Mouse (Mus musculus): ENCODE results near the gene Gm28308. TPM values are rescaled to one million over a fixed set of nuclear protein-coding genes. Genes with fewer than 3 reads are reported as not detected.

The Gm28308 gene
- 2.0 and 2.7 TPM in 2 replicates for polyA plus RNA-seq (2012; rRNA removed)

DNA sequence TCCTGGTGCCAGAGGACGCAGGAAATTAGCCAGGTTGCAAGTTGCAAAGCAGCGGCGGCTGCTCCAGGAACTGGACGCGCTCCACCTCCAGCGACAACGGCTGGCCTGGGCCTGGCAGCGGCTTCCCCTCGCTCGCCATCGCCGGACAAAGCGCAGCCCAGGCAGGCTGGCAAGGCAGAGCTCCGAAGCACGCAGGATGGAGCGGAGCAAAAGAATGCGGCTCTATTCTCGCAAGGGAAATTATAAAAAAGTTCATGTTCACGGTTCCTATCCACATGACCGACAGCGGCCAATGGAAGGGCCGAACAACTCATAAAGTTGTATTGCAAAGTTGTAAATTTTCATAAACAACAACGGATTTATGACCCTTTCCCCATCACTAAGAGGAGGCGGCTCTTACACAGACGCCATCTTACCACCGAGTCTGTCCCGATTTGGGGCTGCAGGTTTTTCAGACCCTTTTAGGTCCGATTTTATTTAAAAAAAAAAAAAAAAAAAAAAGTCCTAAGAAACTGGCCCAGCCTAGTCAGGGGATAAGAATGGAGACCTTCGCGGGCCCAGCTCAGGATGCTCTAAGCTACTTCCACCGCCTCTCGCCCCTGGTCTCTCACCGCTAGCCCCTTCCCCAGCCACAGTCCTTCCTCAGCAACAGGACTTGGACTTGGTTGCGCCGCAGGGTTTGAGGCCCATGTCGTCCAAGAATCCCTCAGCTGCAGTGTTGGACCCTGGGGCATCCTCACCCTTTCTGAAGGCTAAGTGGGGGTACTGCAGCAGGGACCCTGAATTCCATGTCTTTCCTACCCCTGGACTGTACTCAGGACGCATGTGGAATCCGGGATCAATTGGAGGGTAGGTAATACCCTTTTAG lies at the start of gene Gm28308, which contains the start of gene Hoxa3:
Gene Gm28308 (minus strand): TSS at position 221 of the 868 bp plus-strand sequence.
Gene Hoxa3 (minus strand): TSS at position 218 of the 868 bp plus-strand sequence.
- DNase-seq (ENCODE audit: low read depth) = no peak

DNA sequence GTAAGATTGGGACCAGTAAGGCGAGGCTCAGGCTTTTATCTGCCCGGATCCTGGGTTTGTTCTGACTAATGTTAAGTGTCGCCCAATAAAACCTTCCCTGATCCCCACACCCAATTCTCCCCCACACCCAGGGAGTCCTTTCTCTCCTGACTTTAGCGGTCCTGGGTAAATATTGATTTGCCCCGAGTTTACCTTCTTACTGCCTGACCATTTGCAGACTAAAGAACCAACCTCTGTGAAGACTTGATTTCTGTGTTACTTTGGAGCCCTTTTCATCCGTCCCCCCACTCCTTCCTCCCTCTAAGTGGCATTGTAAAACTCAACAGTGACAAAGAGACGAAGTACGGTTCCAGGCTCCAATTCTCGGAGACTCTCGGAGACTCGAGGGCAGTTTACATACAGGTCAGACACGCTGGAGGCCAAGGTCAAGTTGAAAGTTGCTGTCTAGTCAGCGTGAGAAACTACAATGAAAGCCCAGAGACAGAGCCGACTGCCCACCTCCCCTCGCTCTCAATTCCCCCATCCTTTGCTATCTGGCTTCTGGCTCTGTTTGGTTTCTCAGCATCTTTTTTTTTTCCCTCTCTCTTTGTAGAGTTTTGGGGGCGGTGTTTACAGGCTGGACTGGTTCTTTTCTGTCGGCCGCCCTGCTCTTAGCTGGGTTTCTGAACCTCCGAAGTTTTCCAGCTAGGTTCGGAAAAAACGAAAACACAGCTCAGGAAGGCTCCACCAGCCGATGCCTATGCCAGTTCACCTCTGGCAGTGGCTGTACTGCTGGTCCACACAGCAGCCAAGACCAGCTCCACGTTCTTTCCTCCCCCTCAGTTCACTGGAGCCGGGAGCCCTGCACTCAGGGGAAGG lies 49.6 kb upstream of the Gm28308 start:
- no peak for DNase-seq (ENCODE audit: low read depth)

DNA sequence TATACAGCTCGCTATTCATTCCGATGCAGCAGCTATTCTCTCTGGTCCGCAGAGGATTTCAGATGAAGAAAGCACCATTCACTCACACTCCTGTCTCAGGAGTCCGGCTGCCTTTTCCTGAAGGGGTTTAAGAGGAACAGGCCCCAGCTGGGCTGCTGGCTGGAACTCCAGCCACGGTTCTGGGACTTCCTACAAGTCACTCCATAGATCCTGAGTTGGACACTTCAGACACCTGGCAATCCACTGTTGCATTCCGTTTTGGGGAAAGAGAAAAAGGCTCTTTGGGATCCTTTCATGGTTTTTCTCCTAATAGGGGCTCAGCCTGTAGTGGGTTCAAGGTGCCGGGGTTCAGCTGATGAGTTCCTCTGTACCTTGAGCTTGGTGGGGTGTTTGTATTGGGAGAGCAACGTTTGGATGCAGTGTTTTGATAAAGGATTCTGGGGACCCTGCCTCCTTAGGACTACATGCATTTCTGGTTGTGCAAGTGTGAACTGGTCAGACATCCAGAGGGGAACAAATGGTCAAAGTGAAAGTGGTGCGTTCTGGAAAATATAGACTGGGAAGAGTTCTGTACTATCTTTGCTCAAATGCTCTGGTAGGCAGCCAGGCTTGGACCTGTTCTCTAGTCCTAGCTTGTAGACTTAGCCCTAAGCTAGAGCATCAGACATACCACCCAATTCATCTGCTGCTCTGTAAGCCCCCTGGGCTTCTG lies 48.8 kb upstream of the Gm28308 start:
- DNase-seq (ENCODE audit: low read depth) = no peak

DNA sequence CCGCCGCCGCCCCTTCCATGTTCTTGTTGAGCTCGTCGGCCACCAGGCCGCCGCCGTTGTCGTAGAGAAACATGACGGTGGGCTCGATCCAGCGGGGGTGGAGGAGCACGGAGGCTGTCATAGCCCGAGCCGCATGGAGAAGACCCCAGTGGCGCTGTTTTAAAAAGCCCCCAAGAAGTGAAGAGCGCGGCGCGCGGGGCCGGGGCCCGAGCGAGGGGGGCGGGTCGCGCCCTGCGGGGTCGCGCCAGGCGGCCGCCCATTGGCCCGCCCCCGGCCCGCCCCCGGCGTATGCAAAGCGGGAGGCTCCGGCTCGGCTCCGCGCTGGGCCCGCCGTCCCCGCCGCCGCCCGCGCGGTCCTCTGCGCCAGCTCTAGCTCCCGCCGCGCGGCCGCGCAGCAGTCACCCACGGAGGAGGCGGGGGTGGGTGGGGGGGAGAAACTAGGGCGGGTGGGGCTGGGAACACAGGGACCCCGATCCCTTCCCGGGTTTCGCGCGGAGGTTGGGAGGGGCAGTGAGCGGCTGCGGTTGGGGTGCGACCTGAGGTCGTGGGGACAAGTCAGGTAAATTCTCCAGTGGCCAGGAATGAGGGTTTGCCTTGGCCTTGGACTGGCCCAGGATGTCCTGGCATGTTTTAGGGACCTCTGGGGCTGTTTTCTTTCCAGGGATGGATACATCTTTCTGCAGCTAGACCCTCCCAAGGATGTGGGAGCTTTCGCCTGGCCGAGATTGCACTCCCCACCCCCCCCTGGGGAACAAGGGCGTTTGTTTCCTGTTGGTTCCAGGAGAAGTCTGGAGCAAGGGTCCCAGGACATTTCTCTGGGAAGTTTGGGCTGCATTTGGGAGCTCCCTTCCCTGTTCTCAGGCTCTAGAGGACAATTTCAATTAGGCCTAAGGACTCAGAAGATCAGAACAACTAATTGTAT lies 47.8 kb upstream of the Gm28308 start, which contains the start of gene Hoxa13:
Gene Hoxa13 (minus strand): TSS at position 227 of the 922 bp plus-strand sequence.
- DNase-seq (ENCODE audit: low read depth) = no peak

DNA sequence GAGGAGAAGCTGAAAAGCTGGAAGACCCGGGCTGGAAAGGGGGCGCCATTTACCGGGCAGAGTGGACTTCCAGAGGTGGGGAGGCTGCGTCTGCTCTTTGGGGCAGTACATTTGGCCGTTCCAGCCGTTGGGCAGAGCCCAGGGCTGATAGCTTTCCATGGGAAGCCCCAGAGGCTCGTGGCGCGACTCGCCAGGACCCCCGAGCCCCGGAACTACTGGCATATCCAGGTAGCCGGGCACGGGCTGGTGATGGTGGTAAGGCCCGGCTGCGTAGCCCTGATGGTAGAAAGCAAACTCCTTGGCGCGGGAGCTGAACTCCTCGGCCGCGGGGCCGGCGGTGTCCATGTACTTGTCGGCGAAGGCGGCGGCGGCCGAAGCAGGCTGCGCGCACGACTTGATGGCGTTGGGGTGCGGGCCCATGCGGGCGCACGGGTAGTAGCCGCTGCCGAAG lies 46.7 kb upstream of the Gm28308 start:
- DNase-seq (ENCODE audit: low read depth) = no peak

DNA sequence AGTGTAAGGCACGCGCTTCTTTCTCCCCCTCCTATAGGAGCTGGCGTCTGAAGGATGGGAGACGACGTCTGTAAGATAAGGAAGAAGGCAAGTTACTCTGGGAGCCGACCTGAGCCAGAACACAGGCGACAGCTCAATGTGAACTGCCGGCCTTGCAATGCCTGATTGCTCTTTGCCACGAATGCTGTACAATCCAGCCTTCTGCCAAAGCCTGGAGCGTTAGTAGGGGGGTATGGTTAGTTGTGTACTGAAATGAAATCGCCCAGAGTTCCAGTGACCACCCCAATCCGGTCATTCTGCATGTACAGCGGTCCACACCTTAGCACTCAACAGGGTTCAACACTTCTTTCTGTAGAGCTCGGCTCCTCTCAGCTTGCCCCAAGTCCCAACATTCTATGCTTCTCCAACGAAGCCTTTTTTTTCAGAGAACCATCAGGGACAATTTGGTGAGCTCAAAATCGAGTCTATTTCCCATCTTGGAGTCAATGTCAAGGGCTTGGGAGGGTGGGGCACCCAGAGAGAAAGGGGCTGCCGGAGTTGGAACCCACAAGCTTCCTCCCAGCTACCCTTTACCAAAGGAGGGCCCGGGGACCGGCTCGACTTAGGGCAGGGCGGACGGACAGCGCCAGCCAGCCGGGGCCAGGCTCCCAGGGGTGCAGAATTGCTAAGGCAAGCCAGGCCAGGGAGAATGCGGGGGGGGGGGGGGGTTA lies 46.1 kb upstream of the Gm28308 start:
- DNase-seq (ENCODE audit: low read depth) = no peak

DNA sequence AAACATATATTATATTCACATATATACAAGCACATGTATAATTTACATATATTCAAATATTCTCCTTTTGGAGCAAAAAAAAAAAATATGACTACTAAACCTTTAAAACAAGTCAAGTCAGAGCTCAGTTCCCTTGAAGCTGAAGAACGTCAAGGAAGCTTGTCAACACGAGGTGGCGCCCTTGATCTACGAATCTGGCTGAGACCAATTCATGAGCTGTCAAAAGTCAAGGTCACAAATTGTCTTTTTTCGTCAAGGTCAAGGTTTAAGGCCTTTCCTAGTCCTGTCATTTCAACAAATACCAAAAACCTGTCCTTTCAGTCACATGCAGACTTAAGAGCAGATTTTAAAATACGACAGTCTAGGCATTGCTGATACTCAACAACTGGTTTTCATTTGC lies 43.8 kb upstream of the Gm28308 start:
- DNase-seq (ENCODE audit: low read depth) = no peak

DNA sequence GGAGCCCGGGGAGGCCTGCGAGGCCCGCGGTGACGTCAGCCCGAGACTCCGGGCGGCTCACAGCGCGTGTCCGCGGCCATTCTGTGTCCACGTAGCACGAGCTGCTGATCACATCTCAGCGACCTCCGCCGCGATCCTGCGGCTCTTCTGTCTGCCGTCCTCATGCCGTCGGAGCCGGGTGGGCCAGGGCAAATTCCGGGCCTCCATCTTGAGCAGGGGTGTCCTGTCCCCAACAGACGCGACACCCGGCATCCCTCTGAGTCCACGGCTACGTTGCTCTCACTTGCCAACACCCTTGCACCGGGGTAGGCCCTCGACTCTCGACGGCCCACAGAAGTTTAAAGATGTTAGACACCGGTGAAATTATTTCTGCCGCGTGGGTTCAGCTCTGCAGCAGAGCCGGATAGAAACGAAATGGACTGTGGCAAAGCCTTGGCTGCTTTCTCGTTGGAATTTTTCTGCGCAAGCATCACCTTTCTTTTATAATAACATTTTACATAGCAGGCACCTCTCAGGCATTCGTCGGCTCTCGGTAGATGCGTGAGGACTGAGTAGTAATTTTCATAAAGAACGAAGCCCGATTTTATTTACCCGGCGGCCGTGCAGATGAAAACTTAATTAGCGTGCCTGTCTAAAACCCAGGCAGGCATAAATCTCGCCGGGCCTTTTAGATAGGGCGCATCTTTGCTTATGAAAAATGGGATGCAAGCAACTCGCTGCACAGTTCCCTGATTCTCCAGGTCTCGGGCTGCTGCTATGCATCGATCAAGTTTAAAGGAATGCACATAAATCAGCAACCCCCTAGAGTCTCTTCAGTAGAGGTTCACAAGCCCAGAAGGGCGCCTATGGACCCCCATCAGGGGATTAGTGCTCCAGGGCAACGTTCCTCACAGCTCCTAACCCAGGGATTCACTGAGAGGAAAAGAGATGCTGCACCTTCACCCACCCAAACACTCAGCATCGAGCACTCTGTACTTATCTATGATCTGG lies 40.7 kb upstream of the Gm28308 start:
- no peak for DNase-seq (ENCODE audit: low read depth)

DNA sequence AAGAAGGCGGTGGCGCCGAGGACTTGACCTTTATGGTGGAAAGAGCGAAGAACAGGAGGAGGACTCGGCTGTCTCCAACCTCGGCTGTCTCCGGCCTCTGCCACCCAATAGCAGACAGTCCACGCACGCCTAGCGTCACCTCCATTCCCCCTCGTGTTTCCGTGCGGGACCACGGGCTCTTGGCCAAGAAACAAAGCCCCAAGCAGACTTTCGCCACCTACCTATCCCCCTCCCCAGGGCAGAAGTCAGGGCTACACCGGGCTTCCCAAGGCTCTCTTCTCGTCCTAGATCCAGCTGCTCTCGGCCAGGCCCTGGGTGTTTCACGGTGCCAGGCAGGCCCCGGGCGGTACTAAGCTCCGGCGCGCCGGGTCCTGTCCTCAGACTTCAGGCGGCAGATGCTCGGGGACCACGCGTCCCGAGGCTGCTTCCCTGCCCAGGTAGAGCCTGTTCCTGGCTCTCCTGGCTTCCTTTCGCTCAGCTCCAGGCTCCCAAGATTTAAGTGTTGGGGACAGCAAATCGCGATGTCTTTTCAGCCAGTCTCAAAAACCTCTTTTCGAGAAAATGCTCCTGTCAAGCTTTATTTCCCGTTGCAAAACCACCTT lies 39.7 kb upstream of the Gm28308 start:
- DNase-seq (ENCODE audit: low read depth) = no peak

DNA sequence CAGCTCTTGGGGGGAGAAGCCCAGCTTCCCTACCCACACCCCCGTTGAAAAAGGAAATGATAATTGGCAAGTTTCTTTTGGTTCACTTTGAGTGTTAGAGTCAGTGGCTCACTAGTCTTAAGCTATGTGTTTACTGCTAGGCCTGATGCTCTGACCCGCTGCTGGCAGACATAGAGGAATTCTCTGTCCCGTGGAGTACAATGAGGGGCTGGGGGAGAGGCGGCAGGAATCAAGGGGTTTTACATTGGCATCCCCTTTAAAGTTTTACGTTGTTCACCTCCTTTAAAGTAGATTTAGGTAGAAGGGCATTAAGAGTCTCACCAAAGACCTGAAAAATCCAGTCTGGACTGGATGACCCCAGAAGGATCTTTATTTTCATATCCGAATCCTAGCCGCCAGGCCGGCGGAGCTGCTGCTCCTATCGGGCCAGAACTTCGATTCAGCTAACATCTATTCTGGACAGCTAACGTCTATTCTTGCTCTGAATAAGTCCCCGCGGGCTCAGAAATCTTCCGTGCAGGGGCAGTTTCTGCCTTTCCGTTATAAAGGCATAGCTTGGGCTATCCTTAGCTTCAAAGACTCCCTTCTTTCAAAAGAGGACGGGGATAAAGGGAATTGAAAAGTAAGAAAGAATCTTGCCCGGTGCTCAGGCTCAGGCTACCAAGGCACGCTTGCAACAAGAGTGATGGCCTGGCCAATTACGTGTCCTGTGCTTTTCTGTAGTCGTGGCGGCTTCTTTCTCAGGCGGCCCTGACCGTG lies 39.1 kb upstream of the Gm28308 start:
- no peak for DNase-seq (ENCODE audit: low read depth)

DNA sequence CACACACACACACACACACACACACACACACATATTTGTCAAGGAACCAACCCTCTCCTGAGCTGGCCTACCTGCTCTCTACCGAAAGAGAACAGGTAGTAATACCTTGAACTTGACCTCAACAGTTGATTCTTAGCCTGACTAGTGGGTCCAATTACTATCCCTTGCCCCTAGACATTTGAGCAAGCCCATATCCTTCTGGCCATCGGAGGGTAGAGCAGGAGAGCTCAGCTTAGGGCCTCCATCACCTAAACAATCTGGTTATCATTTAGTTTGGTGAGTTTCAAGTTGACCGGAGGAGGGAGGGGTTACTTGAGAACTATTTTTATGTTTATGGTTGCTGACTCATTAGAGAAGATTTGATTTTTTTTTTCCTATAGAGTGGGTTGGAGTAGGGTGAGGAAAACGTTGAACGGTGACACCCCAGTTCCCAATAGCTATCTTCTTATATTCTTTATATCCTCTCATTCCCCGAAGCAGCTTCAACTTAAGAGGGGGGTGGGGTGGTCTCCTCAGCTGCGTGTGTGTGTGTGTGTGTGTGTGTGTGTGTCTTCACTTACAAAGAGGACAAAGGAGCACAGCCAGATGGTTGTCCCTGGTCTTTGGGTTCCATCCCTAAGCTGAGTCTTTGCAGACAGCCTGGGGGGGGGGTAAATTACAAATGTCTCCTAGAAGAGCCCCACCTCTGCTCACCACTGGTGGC lies 38.2 kb upstream of the Gm28308 start:
- DNase-seq (ENCODE audit: low read depth) = no peak

DNA sequence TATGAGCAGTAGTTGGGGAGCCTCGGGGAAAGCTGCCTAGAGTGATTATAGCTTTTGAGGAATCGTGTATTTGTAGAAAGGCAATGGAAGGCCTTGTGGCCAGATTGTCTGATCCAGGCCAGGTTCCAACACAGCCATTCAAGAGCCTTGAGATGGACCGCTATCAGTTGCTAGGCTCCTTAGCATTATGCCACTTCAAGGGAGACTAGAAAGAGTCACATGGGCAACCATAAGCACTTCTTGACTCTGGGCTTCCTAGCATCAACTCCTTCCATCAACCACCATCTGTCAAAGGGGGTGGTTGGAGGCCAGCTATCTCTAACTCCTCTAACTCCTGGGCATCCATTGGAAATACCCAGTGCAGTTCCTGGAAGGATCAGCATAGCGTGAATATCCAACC lies 36.7 kb upstream of the Gm28308 start:
- no peak for DNase-seq (ENCODE audit: low read depth)

DNA sequence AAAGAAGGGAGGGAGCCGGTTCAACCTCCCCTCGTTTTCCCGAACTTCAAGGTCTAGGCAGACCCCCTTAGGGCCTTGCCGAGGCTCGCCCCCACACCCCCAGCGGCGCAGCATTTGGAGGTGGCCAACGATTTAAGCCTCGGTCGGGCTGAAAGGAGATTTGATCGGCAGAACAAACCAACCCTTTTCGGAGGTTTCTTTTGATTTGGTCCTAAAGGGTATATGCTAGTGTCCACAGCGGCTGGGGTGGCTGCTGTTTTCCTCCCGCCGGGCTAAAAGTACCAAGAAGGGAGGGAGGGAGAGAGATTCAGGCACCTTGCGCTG lies 36.2 kb upstream of the Gm28308 start:
- no peak for DNase-seq (ENCODE audit: low read depth)

DNA sequence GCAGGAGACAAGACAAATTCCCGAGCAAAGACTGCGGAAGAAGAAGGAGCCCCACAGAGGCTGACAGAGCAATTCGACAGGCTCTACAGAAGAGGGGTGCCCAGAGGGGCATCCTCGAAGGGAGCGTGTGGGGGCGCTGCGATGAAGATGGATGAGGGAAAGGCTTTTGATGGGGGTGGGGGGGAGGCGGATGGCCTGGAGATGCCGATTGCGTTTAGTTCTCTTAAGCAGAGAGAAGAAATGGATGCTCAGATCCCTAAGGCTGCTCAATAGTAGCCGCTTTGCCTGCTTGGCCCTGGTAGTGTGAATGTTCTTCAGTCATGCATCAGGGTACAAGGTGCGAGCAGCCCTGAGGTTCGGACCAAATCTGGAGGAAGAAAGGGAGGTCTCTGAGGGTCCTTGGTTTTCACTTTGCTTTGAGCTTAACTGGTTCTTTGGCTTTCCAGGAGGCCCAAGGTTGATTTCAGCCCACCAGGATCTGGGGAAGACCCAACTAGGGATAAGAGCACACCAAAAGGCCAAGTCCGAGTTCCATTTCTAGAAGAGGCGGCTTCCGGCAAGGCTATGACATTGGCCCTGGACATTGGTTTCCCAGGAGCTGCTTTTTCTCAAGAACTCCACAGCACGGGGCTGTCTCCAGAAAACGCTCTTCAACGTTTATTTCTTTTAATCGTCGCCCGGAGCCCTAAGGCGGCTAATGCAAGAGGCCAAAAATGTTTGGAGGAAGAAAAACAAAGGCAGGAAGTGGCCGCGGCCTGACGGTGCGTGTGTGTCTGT lies 35.7 kb upstream of the Gm28308 start:
- DNase-seq (ENCODE audit: low read depth) = no peak

DNA sequence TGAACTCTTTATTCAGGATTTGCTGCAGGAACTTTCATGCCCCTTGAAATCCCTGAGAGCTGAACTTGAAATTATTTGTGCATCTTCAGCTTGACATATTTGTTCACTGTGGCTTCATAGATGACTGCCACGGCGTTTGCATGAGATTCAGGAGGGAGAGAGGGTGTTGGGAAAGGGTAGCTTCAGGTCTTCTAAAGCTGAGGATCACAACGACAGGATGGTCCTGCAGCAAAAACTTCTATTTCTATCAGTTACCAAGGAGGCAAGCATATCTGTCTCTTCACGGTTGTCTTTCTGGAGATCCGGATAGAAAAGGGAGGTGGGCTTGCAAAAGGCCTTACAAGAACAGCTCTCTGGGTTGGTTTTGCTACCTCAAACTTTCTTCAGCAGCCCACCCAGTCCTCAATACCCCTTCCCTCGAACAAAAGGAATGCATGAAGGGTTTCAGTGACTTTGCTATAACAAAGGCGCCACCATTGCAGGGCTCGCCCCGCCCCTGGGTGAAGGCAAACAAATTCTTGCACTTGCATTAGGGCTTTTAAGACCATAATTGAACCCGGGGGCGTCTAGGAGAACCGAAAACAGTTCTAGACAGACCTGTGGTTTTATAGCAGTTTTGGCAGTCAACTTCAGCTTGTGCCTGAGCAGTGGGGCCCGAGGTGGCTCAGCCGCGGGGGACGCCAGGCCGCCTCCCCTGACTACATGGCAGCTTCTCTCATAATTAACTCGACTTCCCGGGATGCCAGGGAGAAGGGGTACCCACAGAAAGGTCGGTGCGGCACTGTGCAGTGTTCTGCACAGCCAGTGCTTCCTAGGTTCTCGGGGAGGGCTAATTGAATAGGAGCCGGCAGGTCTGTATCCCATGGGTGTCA lies 34.9 kb upstream of the Gm28308 start:
- DNase-seq (ENCODE audit: low read depth) = no peak
